Mouse (Mus musculus) megakaryocyte, embryonic 14.5 days (primary cell): ENCODE data around the gene Lamc3. TPM values are rescaled to one million over a fixed set of nuclear protein-coding genes. Genes with fewer than 3 reads are reported as not detected.

Source experiments
- H3K27me3 ChIP-seq: replicated peaks from 2 replicates; pipeline ENCODE3; 2012; ENCODE audit warnings: inconsistent platforms
- H3K36me3 ChIP-seq: replicated peaks from 2 replicates; pipeline ENCODE3; 2012; ENCODE audit warnings: low read length, inconsistent platforms, mixed read lengths
- H3K4me1 ChIP-seq: 2 replicates; pipeline ENCODE4 v1.6.1; 2012; ENCODE audit warnings: inconsistent platforms
- H3K4me3 ChIP-seq: replicated peaks from 2 replicates; pipeline ENCODE3; 2012; ENCODE audit warnings: moderate library complexity, mild to moderate bottlenecking, inconsistent platforms
- H3K9me3 ChIP-seq: 2 replicates; pipeline ENCODE4 v1.6.1; 2012; ENCODE audit warnings: inconsistent platforms
- FLI1 ChIP-seq: IDR thresholded peaks from 2 replicates; pipeline ENCODE4 v1.6.1; 2012; ENCODE audit warnings: low read length, inconsistent platforms, mixed read lengths
- GATA1 ChIP-seq: IDR thresholded peaks from 3 replicates; pipeline ENCODE4 v1.6.1; 2012; ENCODE audit warnings: mixed read lengths, low read length, inconsistent platforms, borderline replicate concordance
- polyA plus RNA-seq: library from polyadenylated mRNA; stranded (reverse); fragments of >175 nt; gene quantifications from 2 replicates; pipeline ENCODE4 v1.2.3, GENCODE M21; 2012; ENCODE audit warnings: low replicate concordance; ENCODE audit not compliant: insufficient read depth

Lamc3 gene
- polyA plus RNA-seq, 1 experiment = not detected

GRCm38 (mm10) chr2:31994896-31995295, 107.8 kb downstream of the Lamc3 start:
- Histone ChIP-seq H3K9me3 (no peaks in the 10 kb centered on the region), H3K27me3 (no peaks in the 10 kb centered on the region), H3K4me3 (no peak overlapping the region), H3K36me3 (peaks cover 97% of the 10 kb centered on the region), H3K4me1 (peaks cover 4% of the 10 kb centered on the region; the same call in 1 of the 2 replicates)
- TF ChIP-seq GATA1 (no peak), FLI1 (no peak)

DNA sequence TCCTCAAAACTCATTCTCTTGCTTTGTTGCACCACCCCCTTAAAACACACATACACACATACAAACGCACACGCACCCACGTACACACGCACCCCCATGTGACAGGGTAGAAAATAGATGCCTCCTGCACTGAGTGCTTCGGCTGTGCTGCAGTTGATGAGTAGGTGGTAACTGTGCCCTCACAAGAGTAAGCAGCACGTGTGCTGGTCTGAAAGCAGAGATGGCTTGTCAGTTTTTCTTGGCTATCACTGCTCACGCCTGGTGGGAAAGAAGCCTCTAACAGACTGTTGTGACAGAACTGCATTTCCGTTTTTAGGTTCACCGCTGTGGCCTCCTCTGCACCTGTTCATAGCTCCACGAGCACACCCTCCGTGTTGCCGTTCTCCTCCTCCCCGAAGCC, 109.0 kb downstream of the Lamc3 start:
- Histone ChIP-seq H3K4me3 (no peak overlapping the region), H3K36me3 (peaks cover 97% of the 10 kb centered on the region), H3K4me1 (no peaks in the 10 kb centered on the region), H3K27me3 (no peaks in the 10 kb centered on the region), H3K9me3 (no peaks in the 10 kb centered on the region)
- no peak for TF ChIP-seq GATA1
- no peak for TF ChIP-seq FLI1

Other genes with a start within 250 kb of the Lamc3 start
- not detected in 2 replicates for gene Prdm12, start 247.3 kb upstream of the Lamc3 start, polyA plus RNA-seq
- gene Exosc2, start 216.6 kb upstream of the Lamc3 start, polyA plus RNA-seq = 11.9 TPM in 1 of 2 replicates, not detected in the other
- gene Abl1, start 198.9 kb upstream of the Lamc3 start, polyA plus RNA-seq = 29.4 and 48.1 TPM in 2 replicates
- gene Qrfp, start 76.7 kb upstream of the Lamc3 start, polyA plus RNA-seq = 0.17 TPM in 1 of 2 replicates, not detected in the other
- 0.02 TPM in 1 of 2 replicates, not detected in the other for gene Fibcd1, start 41.3 kb upstream of the Lamc3 start, polyA plus RNA-seq
- gene Aif1l, start 62.8 kb downstream of the Lamc3 start, polyA plus RNA-seq = not detected in 2 replicates
- 10.0 and 14.4 TPM in 2 replicates for gene Nup214, start 87.1 kb downstream of the Lamc3 start, polyA plus RNA-seq
- gene Fam78a, start 197.6 kb downstream of the Lamc3 start, polyA plus RNA-seq = 43.5 and 60.3 TPM in 2 replicates
- gene Plpp7, start 208.2 kb downstream of the Lamc3 start, polyA plus RNA-seq = 3.3 and 17.4 TPM in 2 replicates